8 mouse cellular contexts compared by ENCODE assay signal in genomic region chr8:47371539-47371938, GRCm38 (mm10).
DNase-seq lines count a peak whose midpoint lies in the region; ATAC-seq and TF ChIP-seq lines count a peak whose summit lies in the region.

No protein-coding gene starts in this region.

- peak; percentile 65 for TF ChIP-seq CTCF in cortical plate, adult 2 months (IDR thresholded peaks at IDR 0.05; ENCODE audit: extremely low read depth, insufficient read depth, low read length)

- no peak for ATAC-seq in cerebellum, adult (ENCODE audit: insufficient number of reproducible peaks, low FRiP score, low TSS enrichment)
- peak; percentile 67 for ATAC-seq in megakaryocyte progenitor cell, adult 5-6 weeks (replicated peaks; ENCODE audit: poor library complexity)

- H3K4me3 ChIP-seq in cortical plate, adult 2 months (ENCODE audit: insufficient read depth, low read length): no peak overlapping the region

- DNase-seq in cerebellum, postnatal 10 days: peak; percentile 36 to 54
- DNase-seq in B cell, adult 2 months: peak; percentile 35 to 38
- no peak for DNase-seq in ovary, postnatal 36 days (ENCODE audit: low spot score)
- DNase-seq in adrenal gland, postnatal 25 days: no peak
- no peak for DNase-seq in cerebellum, postnatal 25 days

- H3K27ac ChIP-seq in cortical plate, adult 2 months (ENCODE audit: insufficient read depth, low read length): no peak overlapping the region

- H3K4me1 ChIP-seq in cortical plate, adult 2 months (ENCODE audit: control insufficient read depth, insufficient read depth, low read length): peaks cover 3% of the 10 kb centered on the region; the same call in 1 of the 2 replicates

- no peak for TF ChIP-seq POLR2A in cortical plate, adult 2 months (IDR thresholded peaks at IDR 0.05; ENCODE audit: extremely low read depth, insufficient read depth, low read length)

Comparison
In these comparisons a context has a peak if more than half of its experiments do, and no peak if none do; other contexts are left out.
1. DNase-seq: peak in cerebellum, postnatal 10 days (2 of 2) and B cell, adult 2 months (2 of 2); none in ovary, postnatal 36 days (single experiment), adrenal gland, postnatal 25 days (single experiment) and cerebellum, postnatal 25 days (0 of 2).